Mouse (Mus musculus) heart, postnatal 0 days (tissue): ENCODE data around the gene Wnt2. TPM values are rescaled to one million over a fixed set of nuclear protein-coding genes. Genes with fewer than 3 reads are reported as not detected.

ENCODE experiments used
- ATAC-seq: fragments of 200-750 bp; cut with Nextera tagmentation; 2 replicates; pipeline ENCODE4 v1.8.0; 2017; ENCODE audit warnings: low read depth, moderate number of reproducible peaks, moderate library complexity; ENCODE audit not compliant: insufficient read depth
- DNase-seq: peaks from one replicate; pipeline ENCODE4 v3.0.0-alpha.2; 2016; ENCODE audit warnings: low spot score
- H3K27ac ChIP-seq: fragments of 300-500 bp; sonication (generic); 2 replicates; pipeline ENCODE4 v1.5.1; 2014; ENCODE audit warnings: low read depth, mild to moderate bottlenecking
- H3K27me3 ChIP-seq: fragments of 300-500 bp; sonication (generic); 2 replicates; pipeline ENCODE4 v1.6.1; 2014; ENCODE audit warnings: low read length, mixed read lengths; ENCODE audit not compliant: control insufficient read depth, insufficient read depth
- H3K36me3 ChIP-seq: fragments of 300-500 bp; sonication (generic); replicated peaks from 2 replicates; pipeline ENCODE4 v1.6.1; 2014; ENCODE audit warnings: low read length, mixed read lengths; ENCODE audit not compliant: control insufficient read depth, insufficient read depth
- H3K4me1 ChIP-seq: fragments of 300-500 bp; sonication (generic); 2 replicates; pipeline ENCODE4 v1.6.1; 2014; ENCODE audit warnings: antibody characterized with exemption; ENCODE audit not compliant: control insufficient read depth, insufficient read depth
- H3K4me2 ChIP-seq: fragments of 300-500 bp; sonication (generic); 2 replicates; pipeline ENCODE4 v1.6.1; 2014; ENCODE audit warnings: low read depth, mild to moderate bottlenecking, low read length, moderate library complexity
- H3K4me3 ChIP-seq: fragments of 300-500 bp; sonication (generic); 2 replicates; pipeline ENCODE4 v1.5.1; 2014; ENCODE audit warnings: low read depth, low read length
- H3K9ac ChIP-seq: fragments of 300-500 bp; sonication (generic); replicated peaks from 2 replicates; pipeline ENCODE4 v1.6.1; 2014; ENCODE audit warnings: low read depth, low read length, mixed read lengths
- H3K9me3 ChIP-seq: fragments of 300-500 bp; sonication (generic); replicated peaks from 2 replicates; pipeline ENCODE4 v1.6.1; 2016; ENCODE audit warnings: low read length; ENCODE audit not compliant: control insufficient read depth
- CTCF ChIP-seq: IDR thresholded peaks from 2 replicates; pipeline ENCODE4 v1.5.1; 2016; ENCODE audit warnings: antibody characterized with exemption, control low read depth, low read depth
- EP300 ChIP-seq: IDR thresholded peaks from 2 replicates; pipeline ENCODE4 v1.6.1; 2016; ENCODE audit warnings: antibody characterized with exemption, low read depth
- WGBS: fragments of 180-500 bp; shearing (Covaris S2); extraction: QIAGEN DNeasy Blood & Tissue Kit; methylation state at CpG from one replicate; pipeline ENCODE4 v1.1.7; 2014; 5-methylcytosine and 5-hydroxymethylcytosine counted together
- polyA plus RNA-seq: library from polyadenylated mRNA; unstranded; fragments of >200 nt; fragmentation: Nextera tagmentation; extraction: Ambion mirVana; gene quantifications from 2 replicates; pipeline ENCODE4 v1.2.1, GENCODE M21; 2015
- total RNA-seq: library from RNA; depleted of rRNA; stranded (reverse); fragments of >200 nt; gene quantifications from 2 replicates; pipeline ENCODE4 v1.2.3, GENCODE M21; 2014; ENCODE audit warnings: low replicate concordance; rRNA removed

The Wnt2 gene
- 2.3 and 3.6 TPM in 2 replicates for total RNA-seq
- polyA plus RNA-seq: 1.9 and 2.3 TPM in 2 replicates

DNA sequence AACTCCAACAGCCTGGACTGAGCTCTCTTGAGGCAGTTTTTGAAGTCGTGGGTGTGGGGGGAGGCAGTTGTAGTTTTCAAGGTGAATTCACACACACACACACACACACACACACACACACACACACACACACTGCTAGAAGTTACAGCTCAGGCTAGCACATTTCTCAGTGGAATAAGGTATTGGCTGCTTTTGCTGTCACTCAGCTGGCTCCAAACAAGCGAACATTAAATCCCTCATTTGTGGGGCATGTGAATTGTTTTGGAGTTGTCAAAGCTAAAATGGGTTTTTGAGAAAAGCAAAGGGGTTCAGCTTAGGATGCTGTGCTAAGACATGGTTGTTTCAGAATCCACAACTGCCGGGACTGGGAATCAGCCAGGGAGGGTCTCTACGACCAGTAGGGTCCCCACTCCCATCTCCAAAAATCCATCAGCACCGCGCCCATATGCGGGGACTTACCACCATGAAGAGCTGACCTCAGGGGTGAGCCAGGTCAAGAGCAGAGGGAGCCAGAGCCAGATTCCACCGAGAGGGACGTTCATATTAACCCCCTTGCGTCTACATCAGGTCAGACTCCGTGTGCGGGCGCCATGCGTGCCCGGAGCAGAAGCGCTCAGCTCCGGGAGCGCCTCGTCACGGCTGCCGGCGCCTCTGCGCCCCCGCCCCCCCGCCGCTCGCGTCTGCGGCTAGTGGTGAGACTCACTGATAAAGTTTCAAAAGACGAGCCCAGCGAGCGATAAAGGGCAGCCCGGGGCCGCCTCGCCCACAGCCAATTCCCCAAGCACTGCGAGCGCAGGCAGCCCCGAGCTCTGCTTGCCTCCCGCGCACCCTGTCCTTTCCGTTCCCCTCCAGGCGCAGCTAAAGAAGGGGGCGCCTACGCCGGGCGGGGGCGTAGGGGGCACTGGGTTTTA, at the start of gene Wnt2:
Wnt2 (minus strand) TSS at position 840 of the 911 bp plus-strand sequence.
- peak within 1 kb of the TSS; percentile 53 for H3K4me3 ChIP-seq
- H3K4me1 ChIP-seq: peaks cover 12% of the 10 kb centered on the region; the same call in 1 of the 2 replicates
- H3K9me3 ChIP-seq: no peaks in the 10 kb centered on the region
- H3K27ac ChIP-seq: no peak within 1 kb of the TSS
- ATAC-seq (no peak), DNase-seq (no peak)
- peak within 1 kb of the TSS; percentile 85 for H3K4me2 ChIP-seq
- 1% methylated on average over 46 of the region's 47 CpGs for WGBS
- no peak within 1 kb of the TSS for H3K9ac ChIP-seq
- TF ChIP-seq CTCF (no peak), EP300 (no peak)
- H3K36me3 ChIP-seq: no peaks in the 10 kb centered on the region
- H3K27me3 ChIP-seq: peaks cover 36% of the 10 kb centered on the region

DNA sequence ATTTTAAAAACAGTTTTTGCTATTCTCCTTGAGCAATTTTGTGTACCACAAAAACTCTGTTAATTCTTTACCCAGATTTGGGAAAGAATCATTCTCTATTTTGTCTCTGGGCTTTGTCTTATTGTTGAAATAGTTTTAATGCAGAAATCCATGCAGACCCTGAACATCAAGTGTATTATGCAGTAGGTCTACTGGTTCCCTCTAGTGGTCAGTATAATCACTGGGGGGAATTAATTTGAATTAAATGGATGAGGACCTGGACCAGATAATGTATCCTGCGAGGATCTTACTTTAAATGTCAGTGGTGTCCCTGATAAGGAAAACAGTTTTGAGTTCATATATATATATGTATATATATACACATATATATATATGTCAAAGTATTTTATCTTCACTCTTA, 48.2 kb upstream of the Wnt2 start:
- H3K4me3 ChIP-seq: no peak overlapping the region
- no peak overlapping the region for H3K4me2 ChIP-seq
- no peak for ATAC-seq
- H3K4me1 ChIP-seq: no peaks in the 10 kb centered on the region
- no peaks in the 10 kb centered on the region for H3K36me3 ChIP-seq
- no peaks in the 10 kb centered on the region for H3K27me3 ChIP-seq
- no peak overlapping the region for H3K27ac ChIP-seq
- peak; percentile 48 for DNase-seq
- H3K9ac ChIP-seq: no peak overlapping the region
- H3K9me3 ChIP-seq: no peaks in the 10 kb centered on the region
- TF ChIP-seq EP300: no peak
- peak; percentile 71 for TF ChIP-seq CTCF
- WGBS: 5% methylated on average over 1 of the region's 1 CpGs

DNA sequence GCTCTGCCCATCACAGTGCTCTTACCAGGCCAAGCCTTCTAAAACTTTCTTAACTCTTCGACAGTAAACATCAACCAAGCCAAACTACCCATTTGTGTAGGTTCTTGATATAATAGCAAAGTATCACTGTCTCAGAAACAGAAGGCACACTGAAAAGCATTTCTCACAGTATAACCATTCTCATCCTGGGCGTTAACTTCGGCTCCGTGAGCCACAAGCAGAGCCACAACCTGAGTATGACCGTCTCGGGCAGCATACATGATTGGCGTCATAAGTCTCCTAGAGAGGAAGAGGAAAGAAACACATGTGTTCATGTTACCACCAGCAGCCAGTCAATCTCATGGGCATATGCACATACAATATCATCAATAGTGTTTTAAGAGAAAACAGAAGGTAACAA, 46.6 kb upstream of the Wnt2 start:
- no peaks in the 10 kb centered on the region for H3K36me3 ChIP-seq
- no peak overlapping the region for H3K4me3 ChIP-seq
- 55% methylated on average over 7 of the region's 7 CpGs for WGBS
- H3K4me2 ChIP-seq: no peak overlapping the region
- no peak for DNase-seq
- no peak for ATAC-seq
- H3K9me3 ChIP-seq: no peaks in the 10 kb centered on the region
- H3K4me1 ChIP-seq: no peaks in the 10 kb centered on the region
- TF ChIP-seq CTCF: no peak
- no peak for TF ChIP-seq EP300
- H3K27ac ChIP-seq: no peak overlapping the region
- no peaks in the 10 kb centered on the region for H3K27me3 ChIP-seq
- H3K9ac ChIP-seq: no peak overlapping the region

DNA sequence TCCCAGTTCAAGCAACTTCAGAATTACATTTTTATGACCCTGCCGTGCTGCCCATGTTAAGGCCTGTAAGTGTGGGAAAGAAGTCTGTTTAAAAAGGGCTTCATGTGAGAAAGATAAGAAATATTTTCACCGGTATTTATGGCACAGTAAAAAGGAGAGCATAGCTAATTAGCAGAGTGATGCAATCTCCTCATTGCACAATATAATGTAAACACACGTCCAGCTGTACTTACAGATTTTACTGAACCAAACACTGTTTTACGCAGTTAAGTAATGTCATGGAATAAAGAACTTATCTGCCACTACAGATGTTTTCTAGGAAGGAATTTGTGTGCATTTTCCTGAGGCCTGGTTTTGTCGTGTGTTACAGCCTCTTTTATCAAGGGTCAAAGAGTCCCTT, 46.2 kb upstream of the Wnt2 start:
- no peak overlapping the region for H3K4me3 ChIP-seq
- DNase-seq (no peak), ATAC-seq (no peak)
- no peak for TF ChIP-seq EP300
- TF ChIP-seq CTCF: no peak
- H3K9ac ChIP-seq: no peak overlapping the region
- no peaks in the 10 kb centered on the region for H3K36me3 ChIP-seq
- WGBS: 29% methylated on average over 5 of the region's 5 CpGs
- no peak overlapping the region for H3K27ac ChIP-seq
- no peaks in the 10 kb centered on the region for H3K27me3 ChIP-seq
- H3K4me1 ChIP-seq: no peaks in the 10 kb centered on the region
- no peak overlapping the region for H3K4me2 ChIP-seq
- no peaks in the 10 kb centered on the region for H3K9me3 ChIP-seq

DNA sequence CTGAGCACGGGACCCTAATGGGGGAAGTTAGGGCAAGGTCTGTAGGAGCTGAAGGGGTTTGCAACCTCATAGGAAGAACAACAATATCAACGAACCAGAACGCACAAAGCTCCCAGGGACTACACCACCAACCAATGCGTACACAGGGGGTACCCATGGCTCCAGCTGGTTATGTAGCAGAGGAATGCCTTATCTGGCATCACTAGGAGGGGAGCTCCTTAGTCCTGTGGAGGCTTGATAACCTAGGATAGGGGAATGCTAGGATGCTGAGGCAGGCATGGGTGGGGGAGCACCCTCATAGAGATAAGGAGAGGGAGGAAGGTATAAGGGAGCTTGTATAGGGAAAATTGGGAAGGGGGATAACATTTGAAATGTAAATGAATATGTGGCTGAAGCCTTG, 27.5 kb upstream of the Wnt2 start:
- Histone ChIP-seq H3K27ac (no peak overlapping the region), H3K9me3 (no peaks in the 10 kb centered on the region), H3K4me2 (no peak overlapping the region), H3K9ac (no peak overlapping the region), H3K36me3 (no peaks in the 10 kb centered on the region), H3K4me1 (no peaks in the 10 kb centered on the region), H3K4me3 (no peak overlapping the region), H3K27me3 (no peaks in the 10 kb centered on the region)
- TF ChIP-seq CTCF: no peak
- no peak for TF ChIP-seq EP300
- ATAC-seq (no peak), DNase-seq (no peak)
- WGBS: 80% methylated on average over 4 of the region's 4 CpGs
